Mouse (Mus musculus) mesoderm, embryonic 11.5 days (tissue): ENCODE data around the gene Wdr95.
"Not testable (repeated sequence)": the region's sequence is repeated elsewhere in the genome, so short reads cannot be mapped to it uniquely, and the experiment has no call there.

ENCODE experiments used
- DNase-seq: peaks from one replicate; pipeline ENCODE4 v3.0.0-alpha.2; 2012; ENCODE audit warnings: low read depth, low spot score

The Wdr95 gene

GRCm38 (mm10) chr5:149514890-149515289, 13.6 kb upstream of the Wdr95 start:
- no peak for DNase-seq

GRCm38 (mm10) chr5:149517116-149517515, 11.4 kb upstream of the Wdr95 start:
- DNase-seq: no peak

- DNase-seq: no peak
Observed at GRCm38 (mm10) chr5:149520806-149521205, 7.7 kb upstream of the Wdr95 start.

- no peak for DNase-seq
Observed at GRCm38 (mm10) chr5:149523856-149524241, 4.6 kb upstream of the Wdr95 start.

- DNase-seq: peak; percentile 87
Observed at GRCm38 (mm10) chr5:149524242-149524858, 4.1 kb upstream of the Wdr95 start.

- DNase-seq: no peak
Observed at GRCm38 (mm10) chr5:149525055-149525785, 3.3 kb upstream of the Wdr95 start.

GRCm38 (mm10) chr5:149526467-149526951, 2.0 kb upstream of the Wdr95 start:
- DNase-seq: no peak

- DNase-seq: not testable (repeated sequence)
Observed at GRCm38 (mm10) chr5:149527292-149527691, 1.2 kb upstream of the Wdr95 start.

GRCm38 (mm10) chr5:149533847-149534246, 5.4 kb downstream of the Wdr95 start:
- DNase-seq: no peak

GRCm38 (mm10) chr5:149536005-149536404, 7.5 kb downstream of the Wdr95 start:
- DNase-seq: no peak

GRCm38 (mm10) chr5:149537796-149538511, 9.5 kb downstream of the Wdr95 start:
- peak; percentile 75 for DNase-seq

- DNase-seq: no peak
Observed at GRCm38 (mm10) chr5:149538531-149538930, 10.1 kb downstream of the Wdr95 start.

GRCm38 (mm10) chr5:149539051-149539450, 10.6 kb downstream of the Wdr95 start:
- no peak for DNase-seq

GRCm38 (mm10) chr5:149551179-149551578, 22.7 kb downstream of the Wdr95 start:
- DNase-seq: no peak

GRCm38 (mm10) chr5:149552742-149553141, 24.3 kb downstream of the Wdr95 start:
- no peak for DNase-seq

- no peak for DNase-seq
Observed at GRCm38 (mm10) chr5:149553373-149553772, 24.9 kb downstream of the Wdr95 start.

GRCm38 (mm10) chr5:149554397-149554796, 25.9 kb downstream of the Wdr95 start:
- DNase-seq: no peak

GRCm38 (mm10) chr5:149560903-149561588, 32.6 kb downstream of the Wdr95 start:
- no peak for DNase-seq

- DNase-seq: no peak
Observed at GRCm38 (mm10) chr5:149566026-149566425, 37.5 kb downstream of the Wdr95 start.

GRCm38 (mm10) chr5:149566957-149567356, 38.5 kb downstream of the Wdr95 start:
- no peak for DNase-seq

- DNase-seq: no peak
Observed at GRCm38 (mm10) chr5:149568993-149569392, 40.5 kb downstream of the Wdr95 start.

GRCm38 (mm10) chr5:149576977-149577376, 48.5 kb downstream of the Wdr95 start:
- DNase-seq: no peak
